Mouse (Mus musculus): ENCODE results near the gene Pus7. TPM values are rescaled to one million over a fixed set of nuclear protein-coding genes. Genes with fewer than 3 reads are reported as not detected.

The Pus7 gene
- total RNA-seq (2021) = 10 to 100 TPM; 20.0 to 22.3 TPM
- long read RNA-seq, experiment 1, transcript Pus7-201 (16 exons, 3,407 nt) = major isoform, 34 of 40 reads
- long read RNA-seq, experiment 1, partial matches to known transcripts = 2 of 40 reads
- long read RNA-seq, experiment 1, other reads (novel, unspliced or antisense) = 4 of 40 reads
- long read RNA-seq, experiment 2, transcript Pus7-201 (16 exons, 3,407 nt) = major isoform, 18 of 21 reads
- long read RNA-seq, experiment 2, partial matches to known transcripts = 0 of 21 reads
- long read RNA-seq, experiment 2, other reads (novel, unspliced or antisense) = 3 of 21 reads

- peak; percentile 93 for DNase-seq
Observed at GRCm38 (mm10) chr5:23782931-23783877, at the start of gene Pus7. TSS of gene Pus7 (minus strand) at chr5:23783711.

- DNase-seq = peak; percentile 64
Observed at GRCm38 (mm10) chr5:23830897-23831752, 47.6 kb upstream of the Pus7 start.

- peak; percentile 81 for DNase-seq
Observed at GRCm38 (mm10) chr5:23826321-23827004, 43.0 kb upstream of the Pus7 start.

GRCm38 (mm10) chr5:23824171-23824733 is 40.7 kb upstream of the Pus7 start:
- no peak for DNase-seq

GRCm38 (mm10) chr5:23822306-23822705 is 38.8 kb upstream of the Pus7 start:
- no peak for DNase-seq

GRCm38 (mm10) chr5:23816681-23817080 is 33.2 kb upstream of the Pus7 start:
- DNase-seq = no peak

- DNase-seq = no peak
Observed at GRCm38 (mm10) chr5:23814841-23815240, 31.3 kb upstream of the Pus7 start.

GRCm38 (mm10) chr5:23792726-23793125 is 9.2 kb upstream of the Pus7 start:
- no peak for DNase-seq

- no peak for DNase-seq
Observed at GRCm38 (mm10) chr5:23789078-23789612, 5.6 kb upstream of the Pus7 start.

- no peak for DNase-seq
Observed at GRCm38 (mm10) chr5:23788390-23788830, 4.9 kb upstream of the Pus7 start.

GRCm38 (mm10) chr5:23787536-23788389 is 4.3 kb upstream of the Pus7 start, which contains the start of gene Rint1:
TSS of gene Rint1 (plus strand) at chr5:23787711.
- DNase-seq = peak; percentile 99

GRCm38 (mm10) chr5:23782051-23782810 is 1.3 kb downstream of the Pus7 start:
- no peak for DNase-seq

- DNase-seq = no peak
Observed at GRCm38 (mm10) chr5:23781172-23781571, 2.3 kb downstream of the Pus7 start.

GRCm38 (mm10) chr5:23780516-23780915 is 3.0 kb downstream of the Pus7 start:
- DNase-seq = no peak

- DNase-seq = no peak
Observed at GRCm38 (mm10) chr5:23774186-23774585, 9.3 kb downstream of the Pus7 start.

- DNase-seq = peak; percentile 7
Observed at GRCm38 (mm10) chr5:23771105-23771504, 12.4 kb downstream of the Pus7 start.

- no peak for DNase-seq
Observed at GRCm38 (mm10) chr5:23764557-23764956, 19.0 kb downstream of the Pus7 start.

- DNase-seq = no peak
Observed at GRCm38 (mm10) chr5:23762531-23762930, 21.0 kb downstream of the Pus7 start.

- peak; percentile 47 for DNase-seq
Observed at GRCm38 (mm10) chr5:23758633-23759032, 24.9 kb downstream of the Pus7 start.

Measured in adrenal gland, postnatal 10 days (tissue).